Mouse (Mus musculus): ENCODE data around the gene Fgf3.

- TF ChIP-seq POLR2A (IDR thresholded peaks at IDR 0.05; ENCODE audit: extremely low read depth, insufficient read depth, low read length), result no peak
- TF ChIP-seq CTCF (IDR thresholded peaks at IDR 0.05; ENCODE audit: extremely low read depth, insufficient read depth, low read length), result no peak
Observed at GRCm38 (mm10) chr7:144857158-144857557, 19.3 kb downstream of the Fgf3 start.
